Mouse (Mus musculus) heart, embryonic 15.5 days (tissue): ENCODE results near the gene Mtfp1. TPM values are rescaled to one million over a fixed set of nuclear protein-coding genes. Genes with fewer than 3 reads are reported as not detected.

Source experiments
- microRNA-seq: library from miRNA; unstranded; fragments of <30 nt; microRNA quantifications from one replicate; pipeline ENCODE4, GENCODE M21; 2016
- polyA plus RNA-seq: library from polyadenylated mRNA; unstranded; fragments of >200 nt; fragmentation: Nextera tagmentation; extraction: Ambion mirVana; gene quantifications from 2 replicates; pipeline ENCODE4 v1.2.1, GENCODE M21; 2015

Mtfp1 gene
- polyA plus RNA-seq, 1 experiment from 2014 or later = 32.8 TPM

Small RNAs within 50 kb of the gene (microRNA-seq; reads per million reads assigned to microRNA genes)
- 4.2 reads per million, percentile 15 among the genes with 10 or more reads in this experiment for gene Mir3060

Other genes with a start within 250 kb of the Mtfp1 start
- 0.89 and 1.5 TPM in 2 replicates for gene Osbp2, start 231.5 kb downstream of the Mtfp1 start, polyA plus RNA-seq
- 0.06 and 0.21 TPM in 2 replicates for gene 4921536K21Rik, start 200.3 kb downstream of the Mtfp1 start, polyA plus RNA-seq
- 9.5 and 9.8 TPM in 2 replicates for gene Dusp18, start 200.2 kb downstream of the Mtfp1 start, polyA plus RNA-seq
- gene Slc35e4, start 180.8 kb downstream of the Mtfp1 start, polyA plus RNA-seq = 3.6 and 4.4 TPM in 2 replicates
- gene Tcn2, start 163.3 kb downstream of the Mtfp1 start, polyA plus RNA-seq = 64.0 and 73.4 TPM in 2 replicates
- 43.5 and 49.8 TPM in 2 replicates for gene Pes1, start 131.5 kb downstream of the Mtfp1 start, polyA plus RNA-seq
- not detected in 2 replicates for gene 4930556J24Rik, start 118.7 kb downstream of the Mtfp1 start, polyA plus RNA-seq
- 0.44 and 1.9 TPM in 2 replicates for gene Gal3st1, start 111.8 kb downstream of the Mtfp1 start, polyA plus RNA-seq
- gene Sec14l4, start 64.0 kb downstream of the Mtfp1 start, polyA plus RNA-seq = 0.50 and 0.79 TPM in 2 replicates
- gene Sec14l3, start 30.6 kb downstream of the Mtfp1 start, polyA plus RNA-seq = 0.72 and 0.93 TPM in 2 replicates
- gene Sec14l2, start 28.0 kb upstream of the Mtfp1 start, polyA plus RNA-seq = 0.78 and 1.5 TPM in 2 replicates
- gene Rnf215, start 39.8 kb upstream of the Mtfp1 start, polyA plus RNA-seq = 16.1 and 21.1 TPM in 2 replicates
- gene Ccdc157, start 64.8 kb upstream of the Mtfp1 start, polyA plus RNA-seq = 4.4 and 5.5 TPM in 2 replicates
- 27.0 and 32.8 TPM in 2 replicates for gene Sf3a1, start 64.9 kb upstream of the Mtfp1 start, polyA plus RNA-seq
- gene Tbc1d10a, start 91.3 kb upstream of the Mtfp1 start, polyA plus RNA-seq = 13.9 and 21.6 TPM in 2 replicates
- 6.7 and 13.3 TPM in 2 replicates for gene Castor1, start 122.8 kb upstream of the Mtfp1 start, polyA plus RNA-seq
- 0.09 and 0.33 TPM in 2 replicates for gene Osm, start 141.0 kb upstream of the Mtfp1 start, polyA plus RNA-seq
- gene Lif, start 162.1 kb upstream of the Mtfp1 start, polyA plus RNA-seq = 0.23 and 0.55 TPM in 2 replicates